9 mouse cellular contexts compared by ENCODE assay signal in the genomic region with DNA sequence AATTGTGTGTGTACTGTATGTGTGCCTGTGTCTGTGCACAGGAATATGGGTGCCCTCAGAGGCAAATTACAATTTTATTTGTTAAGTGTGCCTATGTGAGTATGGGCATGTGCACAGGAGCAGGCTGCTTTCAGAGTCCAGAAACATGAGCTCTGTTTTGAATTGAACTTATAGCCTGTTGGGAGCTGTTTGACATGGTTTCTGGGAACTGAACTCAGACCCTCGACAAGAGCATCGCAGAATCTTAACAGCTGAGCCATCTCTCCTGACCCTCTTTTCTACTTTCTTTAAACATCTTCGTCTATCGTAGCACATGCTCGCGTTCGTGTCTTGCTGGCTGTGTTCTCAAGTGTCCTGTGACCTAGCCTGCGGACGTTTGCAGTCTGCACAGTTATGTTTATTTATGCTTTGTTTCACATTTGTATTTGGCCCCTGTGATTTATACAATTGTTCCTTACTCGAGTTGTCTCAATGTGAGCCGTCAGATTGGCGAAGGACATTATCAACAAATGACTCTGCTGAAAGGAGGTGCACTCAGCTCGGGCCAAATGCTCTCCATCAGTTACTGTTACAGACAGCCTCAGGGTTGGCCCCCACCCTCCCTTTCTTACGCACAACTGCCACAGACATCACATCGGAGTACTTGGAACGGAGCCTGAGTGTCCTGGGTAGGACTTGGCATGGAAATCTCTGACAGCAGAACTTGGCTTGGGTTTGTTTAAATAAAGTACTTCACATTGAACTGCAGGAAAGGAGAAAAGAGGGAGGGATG. TPM values are rescaled to one million over a fixed set of nuclear protein-coding genes. Genes with fewer than 3 reads are reported as not detected.
DNase-seq lines count a peak whose midpoint lies in the region; ATAC-seq and TF ChIP-seq lines count a peak whose summit lies in the region.
"Had no signal": no experiment of that assay in that cellular context is flagged by ENCODE, and none has a peak within 500 bp of the region (broad histone marks: within the 10 kb centered on the region; RNA-seq: fewer than 3 reads in every experiment).

No protein-coding gene starts in this region.

- H3K27me3 ChIP-seq in midbrain, embryonic 11.5 days (ENCODE audit: control insufficient read depth, insufficient read depth, low read length), result no peaks in the 10 kb centered on the region
- H3K27me3 ChIP-seq in midbrain, embryonic 10.5 days (ENCODE audit: low read depth, poor library complexity, severe bottlenecking), result no peaks in the 10 kb centered on the region
- 0 out of 2 replicates have a peak, but pooled peaks cover 1% of the 10 kb centered on the region for H3K27me3 ChIP-seq in cerebellum, adult 2 months (ENCODE audit: control insufficient read depth, insufficient read depth, low read length)
- no peaks in the 10 kb centered on the region for H3K27me3 ChIP-seq in heart, postnatal 0 days (ENCODE audit: control insufficient read depth, insufficient read depth, low read length)
- H3K27me3 ChIP-seq in stomach, embryonic 15.5 days (replicated peaks), result no peaks in the 10 kb centered on the region

- no peaks in the 10 kb centered on the region for H3K4me1 ChIP-seq in midbrain, embryonic 11.5 days (ENCODE audit: control insufficient read depth, insufficient read depth, low read length)
- no peaks in the 10 kb centered on the region for H3K4me1 ChIP-seq in midbrain, embryonic 10.5 days
- no peaks in the 10 kb centered on the region; the same call in 1 of the 2 replicates for H3K4me1 ChIP-seq in cerebellum, adult 2 months (ENCODE audit: control insufficient read depth, insufficient read depth, low read length)
- H3K4me1 ChIP-seq in heart, postnatal 0 days (ENCODE audit: control insufficient read depth, insufficient read depth), result peaks cover 31% of the 10 kb centered on the region; the same call in 1 of the 2 replicates
- no peaks in the 10 kb centered on the region for H3K4me1 ChIP-seq in stomach, embryonic 15.5 days

- TF ChIP-seq POLR2A in cerebellum, adult 2 months (IDR thresholded peaks at IDR 0.05; ENCODE audit: borderline replicate concordance, insufficient read depth, low read length), result no peak

- H3K9ac ChIP-seq in midbrain, embryonic 11.5 days (ENCODE audit: low read length), result no peak overlapping the region
- H3K9ac ChIP-seq in heart, postnatal 0 days (replicated peaks; ENCODE audit: low read depth, low read length), result no peak overlapping the region
- H3K9ac ChIP-seq in stomach, embryonic 15.5 days, result no peak overlapping the region

- no peaks in the 10 kb centered on the region for H3K9me3 ChIP-seq in midbrain, embryonic 11.5 days (ENCODE audit: control insufficient read depth, low read length)
- no peaks in the 10 kb centered on the region for H3K9me3 ChIP-seq in midbrain, embryonic 10.5 days (replicated peaks)
- no peaks in the 10 kb centered on the region for H3K9me3 ChIP-seq in heart, postnatal 0 days (replicated peaks; ENCODE audit: control insufficient read depth, low read length)
- H3K9me3 ChIP-seq in stomach, embryonic 15.5 days, result no peaks in the 10 kb centered on the region

- TF ChIP-seq CTCF in cerebellum, adult 2 months (IDR thresholded peaks at IDR 0.05; ENCODE audit: borderline replicate concordance, insufficient read depth, low read depth, low read length), result no peak
- TF ChIP-seq CTCF in heart, postnatal 0 days (IDR thresholded peaks at IDR 0.05; ENCODE audit: low read depth), result no peak

- no peak overlapping the region for H3K4me3 ChIP-seq in midbrain, embryonic 11.5 days (ENCODE audit: low read depth, low read length)
- no peak overlapping the region for H3K4me3 ChIP-seq in midbrain, embryonic 10.5 days
- peak overlapping the region; percentile 31 for H3K4me3 ChIP-seq in cerebellum, adult 2 months (replicated peaks; ENCODE audit: insufficient read depth, low read depth, low read length)
- H3K4me3 ChIP-seq in heart, postnatal 0 days (ENCODE audit: low read depth, low read length), result 0 out of 2 replicates have a peak overlapping the region, but pooled peaks have one; percentile 6
- H3K4me3 ChIP-seq in stomach, embryonic 15.5 days (replicated peaks), result no peak overlapping the region
- H3K4me3 ChIP-seq: myocyte had no signal

- DNase-seq in midbrain, embryonic 11.5 days (ENCODE audit: low spot score, missing footprints), result peak; percentile 70
- no peak for DNase-seq in midbrain, embryonic 10.5 days (ENCODE audit: low spot score)
- DNase-seq in cerebellum, adult 2 months, result peak; percentile 46 to 60
- DNase-seq in heart, postnatal 0 days (ENCODE audit: low spot score), result peak; percentile 92
- peak; percentile 42 to 66 for DNase-seq in kidney, postnatal 36 days
- no peak for DNase-seq in spleen, postnatal 36 days (ENCODE audit: low spot score in 2 of 2)

- H3K36me3 ChIP-seq in midbrain, embryonic 11.5 days (ENCODE audit: control insufficient read depth, insufficient read depth, low read length), result no peaks in the 10 kb centered on the region
- no peaks in the 10 kb centered on the region for H3K36me3 ChIP-seq in midbrain, embryonic 10.5 days
- H3K36me3 ChIP-seq in heart, postnatal 0 days (replicated peaks; ENCODE audit: control insufficient read depth, insufficient read depth, low read length), result no peaks in the 10 kb centered on the region
- H3K36me3 ChIP-seq in stomach, embryonic 15.5 days, result no peaks in the 10 kb centered on the region

- H3K4me2 ChIP-seq in midbrain, embryonic 11.5 days, result no peak overlapping the region
- peak overlapping the region; percentile 24 for H3K4me2 ChIP-seq in heart, postnatal 0 days (ENCODE audit: low read depth, low read length)
- peak overlapping the region; percentile 32; the same call in 1 of the 2 replicates for H3K4me2 ChIP-seq in stomach, embryonic 15.5 days

- 82% methylated on average over 16 of the region's 16 CpGs for WGBS in midbrain, embryonic 11.5 days
- WGBS in midbrain, embryonic 10.5 days, result 79% methylated on average over 16 of the region's 16 CpGs
- 13% methylated on average over 16 of the region's 16 CpGs for WGBS in cerebellum, adult 2 months
- 14% methylated on average over 16 of the region's 16 CpGs for WGBS in heart, postnatal 0 days
- 27% methylated on average over 16 of the region's 16 CpGs for WGBS in stomach, embryonic 15.5 days

- no peak overlapping the region for H3K27ac ChIP-seq in midbrain, embryonic 11.5 days (ENCODE audit: low read depth, low read length)
- no peak overlapping the region for H3K27ac ChIP-seq in midbrain, embryonic 10.5 days (replicated peaks)
- H3K27ac ChIP-seq in cerebellum, adult 2 months (ENCODE audit: insufficient read depth, low read length), result no peak overlapping the region
- peak overlapping the region; percentile 72 for H3K27ac ChIP-seq in heart, postnatal 0 days (ENCODE audit: low read depth)
- peak overlapping the region; percentile 45; the same call in 1 of the 2 replicates for H3K27ac ChIP-seq in stomach, embryonic 15.5 days

- 0 out of 2 replicates have a peak, but pooled peaks have one; percentile 33 for TF ChIP-seq EP300 in heart, postnatal 0 days (IDR thresholded peaks at IDR 0.05; ENCODE audit: low read depth)

- ATAC-seq in midbrain, embryonic 11.5 days (ENCODE audit: low FRiP score), result no peak
- peak; percentile 94 for ATAC-seq in heart, postnatal 0 days (ENCODE audit: insufficient read depth, low read depth)
- peak; percentile 75; the same call in 1 of the 2 replicates for ATAC-seq in stomach, embryonic 15.5 days (ENCODE audit: insufficient read depth, low FRiP score, low read depth)
- ATAC-seq in megakaryocyte, adult 5-6 weeks (ENCODE audit: poor library complexity, severe bottlenecking), result no peak

RNA-seq across cellular contexts. Expression of gene Adamts1, which starts 55.1 kb away (rescaled TPM):
- 9.4 and 9.7 TPM in 2 replicates for polyA plus RNA-seq in midbrain, embryonic 11.5 days (2014; fragmentation: Nextera tagmentation; extraction: Ambion mirVana)
- 15.2 and 17.7 TPM in 2 replicates for polyA plus RNA-seq in midbrain, embryonic 10.5 days (2016; fragmentation: Nextera tagmentation; extraction: Ambion mirVana)
- polyA plus RNA-seq in cerebellum, adult 2 months (2012; rRNA removed), result 13.2 and 13.7 TPM in 2 replicates
- 93.8 and 100 TPM in 2 replicates for total RNA-seq in heart, postnatal 0 days (2014; rRNA removed; ENCODE audit: low replicate concordance)
- polyA plus RNA-seq in heart, postnatal 0 days (2015; fragmentation: Nextera tagmentation; extraction: Ambion mirVana), result 19.9 TPM in 2 replicates
- polyA plus RNA-seq in stomach, embryonic 15.5 days (2015; fragmentation: Nextera tagmentation; extraction: Ambion mirVana), result 37.6 and 45.9 TPM in 2 replicates
- total RNA-seq in megakaryocyte, adult 5-6 weeks (2015), result not detected in 2 replicates
- total RNA-seq in megakaryocyte, adult 5-6 weeks (2017), result not detected in 2 replicates

Comparison
In these comparisons a context has a peak if more than half of its experiments do, and no peak if none do; other contexts are left out.
1. DNase-seq: peak in midbrain, embryonic 11.5 days (single experiment), cerebellum, adult 2 months (2 of 2), heart, postnatal 0 days (single experiment) and kidney, postnatal 36 days (2 of 2); none in midbrain, embryonic 10.5 days (single experiment) and spleen, postnatal 36 days (0 of 2).
2. ATAC-seq: peak in heart, postnatal 0 days (single experiment) and stomach, embryonic 15.5 days (single experiment); none in midbrain, embryonic 11.5 days (single experiment) and megakaryocyte, adult 5-6 weeks (single experiment).
3. H3K27ac ChIP-seq: peak in heart, postnatal 0 days (single experiment) and stomach, embryonic 15.5 days (single experiment); none in midbrain, embryonic 11.5 days (single experiment), midbrain, embryonic 10.5 days (single experiment) and cerebellum, adult 2 months (single experiment).
4. H3K4me3 ChIP-seq: peak in cerebellum, adult 2 months (single experiment) and heart, postnatal 0 days (single experiment); none in midbrain, embryonic 11.5 days (single experiment), midbrain, embryonic 10.5 days (single experiment) and stomach, embryonic 15.5 days (single experiment).